Mouse (Mus musculus) v-Abl transformed pro-B cells (cell line): ENCODE measurements around the gene Gimap8.

ENCODE experiments used
- in situ Hi-C, 2 experiments: fragments of 400-800 bp; cut with MboI; formaldehyde crosslinking; loops; one replicate each; pipeline ENCODE4 v1.15.1; 2025; ENCODE audit not compliant: unreplicated experiment in 2 of 2

Gene Gimap8

GRCm38 (mm10) chr6:48635105-48635504, 11.9 kb upstream of the Gimap8 start:
- in situ Hi-C loops: loop anchor here (5.0 to 25.0 kb wide), 5 partner anchors 402 to 760 kb away; partner anchors contain the start of genes Stk31 (in 2 of the 2) and Gpnmb (in 1 of the 2)

GRCm38 (mm10) chr6:48636515-48636914, 10.5 kb upstream of the Gimap8 start:
- in situ Hi-C loops: loop anchor here (5.0 to 25.0 kb wide), 5 partner anchors 401 to 758 kb away; partner anchors contain the start of genes Stk31 (in 2 of the 2) and Gpnmb (in 1 of the 2)

GRCm38 (mm10) chr6:48637811-48638500, 9.1 kb upstream of the Gimap8 start:
- in situ Hi-C loops: loop anchor here (5.0 to 25.0 kb wide), 5 partner anchors 399 to 757 kb away; partner anchors contain the start of genes Stk31 (in 2 of the 2) and Gpnmb (in 1 of the 2)

GRCm38 (mm10) chr6:48638553-48638952, 8.5 kb upstream of the Gimap8 start:
- in situ Hi-C loops: loop anchor here (5.0 to 25.0 kb wide), 5 partner anchors 399 to 756 kb away; partner anchors contain the start of genes Stk31 (in 2 of the 2) and Gpnmb (in 1 of the 2)

GRCm38 (mm10) chr6:48641391-48641790, 5.6 kb upstream of the Gimap8 start:
- in situ Hi-C loops: loop anchor here (5.0 to 25.0 kb wide), 5 partner anchors 59 to 746 kb away; partner anchors contain the start of genes Atp6v0e2 (in 1 of the 2), Gpnmb (in 1 of the 2) and Stk31 (in 1 of the 2)

- in situ Hi-C loops: loop anchor here (5.0 to 25.0 kb wide), 5 partner anchors 61 to 744 kb away; partner anchors contain the start of genes Atp6v0e2 (in 1 of the 2), Gpnmb (in 1 of the 2) and Stk31 (in 1 of the 2)
These were observed 4.2 kb upstream of the Gimap8 start for GRCm38 (mm10) chr6:48642764-48643292.

GRCm38 (mm10) chr6:48645660-48646308, 1.2 kb upstream of the Gimap8 start:
- in situ Hi-C loops: loop anchor here (5.0 to 25.0 kb wide), 9 partner anchors 47 to 742 kb away; partner anchors contain the start of genes Gimap3 (in 2 of the 2), Gimap5 (in 1 of the 2), Gpnmb (in 1 of the 2) and Stk31 (in 1 of the 2)

GRCm38 (mm10) chr6:48646309-48646690, 734 bp upstream of the Gimap8 start:
- in situ Hi-C loops: loop anchor here (5.0 to 25.0 kb wide), 9 partner anchors 46 to 741 kb away; partner anchors contain the start of genes Gimap3 (in 2 of the 2), Gimap5 (in 1 of the 2), Gpnmb (in 1 of the 2) and Stk31 (in 1 of the 2)

GRCm38 (mm10) chr6:48647611-48648010, 577 bp downstream of the Gimap8 start:
- in situ Hi-C loops: loop anchor here (5.0 to 25.0 kb wide), 9 partner anchors 45 to 740 kb away; partner anchors contain the start of genes Gimap3 (in 2 of the 2), Gimap5 (in 1 of the 2), Gpnmb (in 1 of the 2) and Stk31 (in 1 of the 2)

- in situ Hi-C loops: loop anchor here (5.0 to 25.0 kb wide), 9 partner anchors 44 to 739 kb away; partner anchors contain the start of genes Gimap3 (in 2 of the 2), Gimap5 (in 1 of the 2), Gpnmb (in 1 of the 2) and Stk31 (in 1 of the 2)
These were observed 1.7 kb downstream of the Gimap8 start for GRCm38 (mm10) chr6:48648779-48649178.

GRCm38 (mm10) chr6:48650041-48650440, 3.0 kb downstream of the Gimap8 start:
- in situ Hi-C loops: no loop called here

GRCm38 (mm10) chr6:48658721-48659120, 11.7 kb downstream of the Gimap8 start:
- in situ Hi-C loops: no loop called here

- in situ Hi-C loops: no loop called here
These were observed 17.7 kb downstream of the Gimap8 start for GRCm38 (mm10) chr6:48664750-48665149.

GRCm38 (mm10) chr6:48665471-48665870, 18.4 kb downstream of the Gimap8 start:
- in situ Hi-C loops: no loop called here

- in situ Hi-C loops: no loop called here
These were observed 19.1 kb downstream of the Gimap8 start for GRCm38 (mm10) chr6:48666159-48666586.

- in situ Hi-C loops: no loop called here
These were observed 21.0 kb downstream of the Gimap8 start for GRCm38 (mm10) chr6:48668022-48668421.

- in situ Hi-C loops: no loop called here
These were observed 22.5 kb downstream of the Gimap8 start for GRCm38 (mm10) chr6:48669446-48669969.

- in situ Hi-C loops: no loop called here
These were observed 27.4 kb downstream of the Gimap8 start for GRCm38 (mm10) chr6:48674291-48675058.

GRCm38 (mm10) chr6:48675400-48675930, 28.4 kb downstream of the Gimap8 start:
- in situ Hi-C loops: no loop called here
